Mouse (Mus musculus): Measurements from ENCODE around the gene Ampd2.

DNA sequence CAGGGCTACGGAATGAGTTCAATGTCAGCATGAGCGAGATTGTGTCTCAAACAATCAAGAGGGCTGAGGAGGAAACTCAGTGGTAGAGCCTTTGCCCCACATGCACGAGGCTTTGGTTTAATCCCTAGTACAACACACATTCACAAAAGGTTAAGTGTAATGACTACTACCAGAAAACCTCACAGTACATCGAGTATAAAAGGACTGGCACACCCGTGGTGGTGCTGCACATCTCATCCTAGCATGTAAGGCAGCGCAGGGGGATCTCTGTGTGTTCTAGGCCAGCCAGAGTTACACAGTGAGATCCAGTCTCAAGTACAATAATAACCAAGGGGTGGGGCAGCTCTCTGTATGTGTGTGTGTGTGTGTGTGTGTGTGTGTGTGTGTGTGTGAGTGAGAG lies 31.0 kb upstream of the Ampd2 start:
- TF ChIP-seq CTCF (IDR thresholded peaks at IDR 0.05; ENCODE audit: low read depth), result no peak
- no peak for TF ChIP-seq EP300 (IDR thresholded peaks at IDR 0.05; ENCODE audit: low read depth)

Measured in liver, embryonic 14.5 days (tissue).